Mouse (Mus musculus): ENCODE results near the gene Rnaseh2b.

The Rnaseh2b gene

GRCm38 (mm10) chr14:62322581-62323344, 30.4 kb downstream of the Rnaseh2b start:
- DNase-seq, result no peak

GRCm38 (mm10) chr14:62323457-62323856, 31.1 kb downstream of the Rnaseh2b start:
- no peak for DNase-seq

- no peak for DNase-seq
Observed at GRCm38 (mm10) chr14:62324943-62325342, 32.6 kb downstream of the Rnaseh2b start.

- DNase-seq, result no peak
Observed at GRCm38 (mm10) chr14:62326026-62326425, 33.6 kb downstream of the Rnaseh2b start.

- DNase-seq, result no peak
Observed at GRCm38 (mm10) chr14:62327171-62327570, 34.8 kb downstream of the Rnaseh2b start.

GRCm38 (mm10) chr14:62328606-62329005, 36.2 kb downstream of the Rnaseh2b start:
- no peak for DNase-seq

GRCm38 (mm10) chr14:62329631-62330030, 37.2 kb downstream of the Rnaseh2b start:
- no peak for DNase-seq

- DNase-seq, result peak; percentile 31
Observed at GRCm38 (mm10) chr14:62331457-62331856, 39.1 kb downstream of the Rnaseh2b start.

GRCm38 (mm10) chr14:62331866-62332619, 39.7 kb downstream of the Rnaseh2b start:
- DNase-seq, result peak; percentile 90

GRCm38 (mm10) chr14:62333909-62334687, 41.7 kb downstream of the Rnaseh2b start:
- DNase-seq, result no peak

GRCm38 (mm10) chr14:62339196-62339595, 46.8 kb downstream of the Rnaseh2b start:
- DNase-seq, result no peak

- peak; percentile 71 for DNase-seq
Observed at GRCm38 (mm10) chr14:62341887-62342642, 49.7 kb downstream of the Rnaseh2b start.

- DNase-seq, result no peak
Observed at GRCm38 (mm10) chr14:62342643-62343144, 50.3 kb downstream of the Rnaseh2b start.

- no peak for DNase-seq
Observed at GRCm38 (mm10) chr14:62346570-62346969, 54.2 kb downstream of the Rnaseh2b start.

- no peak for DNase-seq
Observed at GRCm38 (mm10) chr14:62347103-62347502, 54.7 kb downstream of the Rnaseh2b start.

- DNase-seq, result no peak
Observed at GRCm38 (mm10) chr14:62349786-62350185, 57.4 kb downstream of the Rnaseh2b start.

- no peak for DNase-seq
Observed at GRCm38 (mm10) chr14:62350186-62350585, 57.8 kb downstream of the Rnaseh2b start.

GRCm38 (mm10) chr14:62350890-62351289, 58.5 kb downstream of the Rnaseh2b start:
- no peak for DNase-seq

- DNase-seq, result no peak
Observed at GRCm38 (mm10) chr14:62353372-62353771, 61.0 kb downstream of the Rnaseh2b start.

- DNase-seq, result no peak
Observed at GRCm38 (mm10) chr14:62353793-62354192, 61.4 kb downstream of the Rnaseh2b start.

- DNase-seq, result no peak
Observed at GRCm38 (mm10) chr14:62355201-62355600, 62.8 kb downstream of the Rnaseh2b start.

- DNase-seq, result no peak
Observed at GRCm38 (mm10) chr14:62361263-62361980, 69.0 kb downstream of the Rnaseh2b start.
